Mouse (Mus musculus) heart, adult 2 months (tissue): ENCODE measurements around the gene Mybbp1a. TPM values are rescaled to one million over a fixed set of nuclear protein-coding genes. Genes with fewer than 3 reads are reported as not detected.
A peak's percentile ranks its signal among the peaks of the same experiment; 100 is the strongest.

ENCODE experiments used
- DNase-seq, 2 experiments: peaks; one replicate each; pipeline ENCODE4 v3.0.0; 2021
- H3K27ac ChIP-seq: fragments of 200-600 bp; 2 replicates; pipeline ENCODE4 v1.8.1; 2022
- H3K27me3 ChIP-seq: fragments of 200-500 bp; 2 replicates; pipeline ENCODE4 v1.6.1; 2012; ENCODE audit warnings: mild to moderate bottlenecking, low read length, inconsistent platforms, mixed read lengths; ENCODE audit not compliant: control insufficient read depth, insufficient read depth
- H3K36me3 ChIP-seq: fragments of 200-500 bp; 2 replicates; pipeline ENCODE4 v1.6.1; 2012; ENCODE audit warnings: low read length, inconsistent platforms; ENCODE audit not compliant: control insufficient read depth, insufficient read depth
- H3K4me1 ChIP-seq: fragments of 200-500 bp; 2 replicates; pipeline ENCODE4 v1.6.1; 2011; ENCODE audit warnings: low read length; ENCODE audit not compliant: control insufficient read depth, insufficient read depth
- H3K4me3 ChIP-seq: fragments of 200-600 bp; 2 replicates; pipeline ENCODE4 v1.8.1; 2022
- H3K79me2 ChIP-seq: fragments of 200-500 bp; replicated peaks from 2 replicates; pipeline ENCODE4 v1.6.1; 2012; ENCODE audit warnings: mild to moderate bottlenecking, inconsistent platforms, low read length, moderate library complexity, mixed read lengths; ENCODE audit not compliant: control insufficient read depth, insufficient read depth
- H3K9ac ChIP-seq: fragments of 200-500 bp; 2 replicates; pipeline ENCODE4 v1.6.1; 2012; ENCODE audit warnings: low read depth, mild to moderate bottlenecking, control low read depth, inconsistent platforms, low read length, mixed read lengths
- CTCF ChIP-seq: fragments of 200-600 bp; IDR thresholded peaks from 2 replicates; pipeline ENCODE4 v1.8.1; 2022; ENCODE audit warnings: antibody characterized with exemption, mild to moderate bottlenecking, moderate library complexity
- EP300 ChIP-seq: fragments of 200-500 bp; IDR thresholded peaks from 2 replicates; pipeline ENCODE4 v1.6.1; 2011; ENCODE audit warnings: low read depth, low read length, control low read depth; ENCODE audit not compliant: insufficient read depth
- POLR2A ChIP-seq: fragments of 200-500 bp; IDR thresholded peaks from 2 replicates; pipeline ENCODE4 v1.6.1; 2011; ENCODE audit warnings: mild to moderate bottlenecking, low read depth, low read length, control low read depth; ENCODE audit not compliant: insufficient read depth
- WGBS: fragments of 180-500 bp; shearing (Covaris S2); methylation state at CpG from one replicate; pipeline ENCODE4 v1.1.7; 2018; 5-methylcytosine and 5-hydroxymethylcytosine counted together
- intact Hi-C: fragments of 180-260 bp; cut with DNase I; formaldehyde crosslinking; loops from one replicate; pipeline ENCODE4 v1.15.1; 2025
- polyA plus RNA-seq: library from polyadenylated mRNA; depleted of rRNA; stranded (reverse); fragments of >200 nt; gene quantifications from 2 replicates; pipeline ENCODE4 v1.2.3, GENCODE M21; 2012
- total RNA-seq, 2 experiments: library from RNA; stranded (reverse); gene quantifications; 2 replicates each; pipeline ENCODE4 v1.2.3; 2021

The Mybbp1a gene
- total and polyA plus RNA-seq, 3 experiments = 21.8 to 46.1 (median 42.7) TPM

DNA sequence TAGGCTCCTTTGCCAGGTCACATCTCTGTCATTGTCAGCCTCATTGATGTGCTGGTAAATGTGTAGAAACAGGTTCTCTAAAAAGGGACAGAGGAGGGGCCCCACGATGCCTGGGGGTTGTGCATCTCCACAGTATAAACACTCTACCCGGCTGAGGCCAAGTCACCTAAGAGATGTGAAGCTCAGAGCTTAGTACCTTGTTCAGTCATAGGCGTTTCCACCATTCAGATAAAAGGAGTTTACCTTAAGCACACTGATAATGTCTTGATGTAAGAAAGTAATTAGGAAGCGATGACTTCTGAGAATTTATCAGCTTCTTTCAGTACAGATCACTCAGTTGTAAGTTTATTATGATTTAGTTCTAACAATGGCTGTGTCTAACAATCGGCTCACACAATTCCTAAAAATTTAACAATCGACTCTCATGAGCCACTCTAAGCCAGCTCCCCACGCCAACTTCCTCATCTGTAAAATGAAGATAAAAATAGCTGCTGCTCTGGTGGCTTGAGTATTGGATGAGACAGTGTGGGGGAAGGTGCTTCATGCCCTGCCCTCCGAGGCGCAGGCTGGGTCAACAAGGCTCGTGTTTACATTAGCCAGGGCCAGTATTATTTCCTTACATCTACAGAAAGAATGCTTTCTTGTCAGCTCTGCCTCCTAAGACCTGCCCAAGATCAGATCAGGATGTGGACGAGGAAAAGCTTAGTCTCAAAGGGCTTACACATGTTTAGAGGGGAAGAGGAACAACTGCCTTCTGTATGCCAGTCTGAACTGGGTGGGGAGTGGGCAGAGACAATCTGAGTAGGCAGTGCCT is 25.7 kb downstream of the Mybbp1a start:
- Histone ChIP-seq H3K9ac (0 out of 2 replicates have a peak overlapping the region, but pooled peaks have one; percentile 4), H3K36me3 (peaks cover 16% of the 10 kb centered on the region), H3K27me3 (no peaks in the 10 kb centered on the region), H3K79me2 (no peaks in the 10 kb centered on the region), H3K4me3 (no peak overlapping the region), H3K27ac (peak overlapping the region; percentile 73), H3K4me1 (peaks cover 53% of the 10 kb centered on the region)
- peak; percentile 53 to 62 for DNase-seq
- WGBS = 10% methylated on average over 11 of the region's 11 CpGs
- intact Hi-C loops = loop anchor here (2.0 kb wide), 1 partner anchor 18 kb away; no protein-coding TSS in a partner anchor
- peak; percentile 62; the same call in 1 of the 2 replicates for TF ChIP-seq EP300
- no peak for TF ChIP-seq CTCF
- 0 out of 2 replicates have a peak, but pooled peaks have one; percentile 26 for TF ChIP-seq POLR2A

DNA sequence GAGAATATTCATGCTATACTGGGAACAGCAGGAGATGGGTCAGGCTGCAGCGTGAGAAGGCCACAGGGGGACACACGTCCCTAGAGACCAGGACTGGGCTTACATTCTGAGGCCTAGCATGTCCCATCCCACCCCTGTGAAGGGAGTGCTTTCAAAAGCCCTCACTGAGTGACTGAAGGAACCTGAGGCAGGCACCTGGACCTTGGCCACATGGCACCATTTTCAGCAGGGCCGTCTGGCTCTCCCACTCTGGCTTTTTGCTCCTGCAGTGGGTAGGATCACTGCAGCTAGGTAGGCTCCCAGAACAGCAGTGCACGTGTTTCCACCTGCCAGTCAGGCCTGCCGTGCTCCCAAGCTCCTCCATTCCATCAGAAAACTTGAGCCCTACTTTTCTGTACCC is 27.4 kb downstream of the Mybbp1a start:
- H3K79me2 ChIP-seq = no peaks in the 10 kb centered on the region
- H3K4me3 ChIP-seq = no peak overlapping the region
- peak overlapping the region; percentile 81 for H3K27ac ChIP-seq
- H3K9ac ChIP-seq = no peak overlapping the region
- peaks cover 8% of the 10 kb centered on the region for H3K36me3 ChIP-seq
- TF ChIP-seq EP300 (no peak), POLR2A (no peak), CTCF (no peak)
- no peak for DNase-seq
- peaks cover 44% of the 10 kb centered on the region for H3K4me1 ChIP-seq
- intact Hi-C loops = no loop called here
- no peaks in the 10 kb centered on the region for H3K27me3 ChIP-seq
- WGBS = 51% methylated on average over 5 of the region's 5 CpGs

DNA sequence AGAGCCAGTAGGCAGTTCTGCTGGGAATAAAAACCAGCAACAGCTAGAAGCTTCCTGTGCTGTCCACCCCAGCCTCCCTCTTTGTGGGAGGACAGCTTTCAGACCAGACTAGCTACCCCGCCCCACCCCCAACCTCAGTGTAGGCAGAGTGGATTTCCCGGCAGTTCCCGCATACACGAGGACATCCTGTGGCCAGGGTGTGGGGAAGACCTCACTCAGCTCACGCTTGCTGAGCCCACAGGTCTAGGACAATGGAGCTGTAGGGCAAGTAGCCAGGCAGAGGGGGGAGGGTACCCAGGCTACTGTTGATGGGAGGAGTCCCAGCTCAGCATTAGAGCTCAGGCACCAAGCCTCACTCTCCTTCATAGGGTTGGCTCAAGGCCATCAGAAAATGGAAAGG is 28.1 kb downstream of the Mybbp1a start:
- Histone ChIP-seq H3K4me3 (no peak overlapping the region), H3K79me2 (no peaks in the 10 kb centered on the region), H3K36me3 (peaks cover 4% of the 10 kb centered on the region), H3K9ac (no peak overlapping the region), H3K27ac (peak overlapping the region; percentile 81), H3K27me3 (no peaks in the 10 kb centered on the region), H3K4me1 (peaks cover 37% of the 10 kb centered on the region)
- TF ChIP-seq POLR2A (peak; percentile 46; the same call in 1 of the 2 replicates), EP300 (peak; percentile 94), CTCF (no peak)
- intact Hi-C loops = no loop called here
- whole genome bisulfite sequencing = 29% methylated on average over 5 of the region's 5 CpGs
- peak; percentile 84 to 86 for DNase-seq

DNA sequence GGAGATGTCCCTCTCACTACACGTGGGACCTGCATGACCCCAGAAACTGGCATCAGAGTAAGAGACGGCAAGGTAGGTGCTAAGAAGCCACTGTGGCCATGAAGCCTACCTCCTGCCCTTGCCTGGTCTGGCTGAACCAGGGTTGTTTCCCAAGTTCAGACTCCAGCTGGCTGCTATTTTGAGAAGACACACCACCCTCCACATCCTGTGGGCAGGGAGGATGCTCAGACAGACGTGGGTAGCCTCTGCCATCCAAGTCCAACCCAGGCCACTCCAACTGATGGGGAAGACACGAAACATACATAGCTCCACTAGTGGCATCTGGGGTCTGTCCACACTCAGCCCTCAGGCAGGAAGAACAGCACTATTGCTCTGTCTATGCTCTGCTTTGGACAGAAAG is 28.8 kb downstream of the Mybbp1a start:
- H3K4me1 ChIP-seq = peaks cover 40% of the 10 kb centered on the region
- H3K9ac ChIP-seq = no peak overlapping the region
- H3K79me2 ChIP-seq = no peaks in the 10 kb centered on the region
- no peak for DNase-seq
- H3K27ac ChIP-seq = peak overlapping the region; percentile 81
- intact Hi-C loops = no loop called here
- TF ChIP-seq EP300 (no peak), CTCF (no peak)
- H3K36me3 ChIP-seq = peaks cover 4% of the 10 kb centered on the region; the same call in 1 of the 2 replicates
- H3K4me3 ChIP-seq = no peak overlapping the region
- 43% methylated on average over 4 of the region's 4 CpGs for WGBS
- H3K27me3 ChIP-seq = no peaks in the 10 kb centered on the region

DNA sequence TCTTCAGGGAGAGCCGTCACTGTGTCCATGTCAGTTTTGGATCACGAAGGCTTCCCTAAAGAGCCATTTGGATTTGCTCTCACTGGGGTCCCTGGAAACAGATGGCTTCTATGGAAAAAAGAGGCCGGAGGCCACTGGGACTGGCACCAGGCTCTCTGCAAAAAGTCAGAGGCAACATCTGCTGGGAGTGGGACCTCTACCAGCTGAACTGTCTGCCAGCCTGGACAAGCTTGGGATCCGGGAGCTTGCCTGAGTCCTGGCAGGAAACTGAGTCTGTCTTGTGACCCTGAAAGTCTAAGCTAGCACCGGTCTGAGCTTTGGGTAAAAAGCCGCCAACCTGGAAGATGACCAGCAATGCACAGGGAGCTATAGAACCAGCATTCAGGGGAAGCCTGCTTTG is 30.2 kb downstream of the Mybbp1a start:
- no peaks in the 10 kb centered on the region for H3K79me2 ChIP-seq
- H3K36me3 ChIP-seq = peaks cover 4% of the 10 kb centered on the region; the same call in 1 of the 2 replicates
- H3K27me3 ChIP-seq = no peaks in the 10 kb centered on the region
- intact Hi-C loops = no loop called here
- WGBS = 82% methylated on average over 6 of the region's 6 CpGs
- no peak overlapping the region for H3K9ac ChIP-seq
- no peak overlapping the region for H3K4me3 ChIP-seq
- TF ChIP-seq CTCF = no peak
- TF ChIP-seq EP300 = no peak
- no peak for TF ChIP-seq POLR2A
- peaks cover 38% of the 10 kb centered on the region for H3K4me1 ChIP-seq
- no peak for DNase-seq
- no peak overlapping the region for H3K27ac ChIP-seq

DNA sequence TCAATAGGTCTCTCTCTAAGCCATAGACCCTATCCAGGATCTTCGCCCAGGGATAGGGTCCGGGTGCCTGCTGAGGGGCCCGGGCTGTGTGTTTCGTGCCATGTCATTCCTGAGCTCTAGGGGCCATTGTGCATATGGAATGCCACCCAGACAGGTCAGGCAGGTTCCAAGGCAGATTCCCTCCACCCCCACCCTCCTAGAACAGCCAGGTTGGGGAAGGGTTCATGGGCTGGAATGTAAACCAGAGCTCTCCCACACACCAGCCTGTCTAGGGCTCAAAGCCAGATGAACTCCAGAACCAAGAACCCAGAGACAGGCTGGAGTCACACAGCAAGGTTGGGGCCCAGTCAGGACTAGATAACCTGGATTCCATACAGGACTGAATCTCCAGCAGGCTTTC is 32.4 kb downstream of the Mybbp1a start:
- 94% methylated on average over 4 of the region's 4 CpGs for WGBS
- Histone ChIP-seq H3K79me2 (no peaks in the 10 kb centered on the region), H3K27ac (no peak overlapping the region), H3K36me3 (peaks cover 2% of the 10 kb centered on the region; the same call in 1 of the 2 replicates), H3K4me3 (no peak overlapping the region), H3K9ac (no peak overlapping the region), H3K27me3 (no peaks in the 10 kb centered on the region), H3K4me1 (peaks cover 34% of the 10 kb centered on the region)
- no peak for DNase-seq
- TF ChIP-seq CTCF = no peak
- no peak for TF ChIP-seq EP300
- no peak for TF ChIP-seq POLR2A
- intact Hi-C loops = no loop called here
